Mouse (Mus musculus) forebrain, embryonic 14.5 days (tissue): ENCODE measurements at regions not wholly inside any gene's neighbourhood (a gene's known extent, or its start where the extent isn't known, plus 50 kb on each side); places are given as distances from the start of the nearest gene placed in this dataset.

ENCODE experiments used
- ATAC-seq: fragments of 200-750 bp; cut with Nextera tagmentation; 2 replicates; pipeline ENCODE4 v1.8.0; 2017; ENCODE audit warnings: mild to moderate bottlenecking, moderate library complexity
- DNase-seq: peaks from one replicate; pipeline ENCODE4 v3.0.0-alpha.2; 2015; ENCODE audit warnings: low spot score
- H3K27ac ChIP-seq: fragments of 300-500 bp; sonication (generic); 2 replicates; pipeline ENCODE4 v1.5.1; 2014; ENCODE audit warnings: low read depth, mild to moderate bottlenecking, control low read depth, low read length, moderate library complexity
- H3K27me3 ChIP-seq: fragments of 300-500 bp; sonication (generic); replicated peaks from 2 replicates; pipeline ENCODE4 v1.6.1; 2014; ENCODE audit warnings: low read length, control low read depth, mixed read lengths; ENCODE audit not compliant: control insufficient read depth, insufficient read depth
- H3K36me3 ChIP-seq: fragments of 300-500 bp; sonication (generic); 2 replicates; pipeline ENCODE4 v1.6.1; 2014; ENCODE audit warnings: low read length, control low read depth; ENCODE audit not compliant: control insufficient read depth, insufficient read depth
- H3K4me1 ChIP-seq: fragments of 300-500 bp; sonication (generic); 2 replicates; pipeline ENCODE4 v1.6.1; 2014; ENCODE audit warnings: antibody characterized with exemption, low read length, control low read depth; ENCODE audit not compliant: control insufficient read depth, insufficient read depth
- H3K4me2 ChIP-seq: fragments of 300-500 bp; sonication (generic); 2 replicates; pipeline ENCODE4 v1.6.1; 2014; ENCODE audit warnings: mild to moderate bottlenecking, control low read depth, low read length
- H3K4me3 ChIP-seq: fragments of 300-500 bp; sonication (generic); 2 replicates; pipeline ENCODE4 v1.5.1; 2014; ENCODE audit warnings: low read depth, low read length, control low read depth
- H3K9ac ChIP-seq: fragments of 300-500 bp; sonication (generic); 2 replicates; pipeline ENCODE4 v1.6.1; 2014; ENCODE audit warnings: mild to moderate bottlenecking, low read length, control low read depth, moderate library complexity
- H3K9me3 ChIP-seq: fragments of 300-500 bp; sonication (generic); replicated peaks from 2 replicates; pipeline ENCODE4 v1.6.1; 2016; ENCODE audit warnings: low read length, control low read depth, mixed read lengths; ENCODE audit not compliant: control insufficient read depth
- WGBS: fragments of 180-500 bp; shearing (Covaris S2); extraction: QIAGEN DNeasy Blood & Tissue Kit; methylation state at CpG from one replicate; pipeline ENCODE4 v1.1.7; 2014; 5-methylcytosine and 5-hydroxymethylcytosine counted together

DNA sequence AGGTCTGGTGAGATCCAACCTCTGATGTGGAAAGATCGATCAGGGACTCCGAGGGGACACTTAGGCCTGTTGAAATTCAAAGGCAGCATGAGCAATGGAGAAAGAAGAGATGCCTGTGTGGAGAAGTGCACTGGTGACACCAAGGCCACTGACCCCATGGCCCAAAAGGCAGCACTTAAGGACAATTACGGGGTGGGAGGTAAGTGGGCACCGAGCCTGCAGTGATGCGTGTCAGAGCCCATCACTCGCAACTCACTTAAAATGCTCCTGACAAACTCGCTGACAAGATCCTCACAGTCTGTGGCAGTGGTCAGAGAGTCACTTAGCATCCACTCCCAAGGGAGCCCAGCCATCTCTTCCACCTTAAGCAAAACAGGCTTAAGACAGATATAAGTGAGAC lies 207.7 kb upstream of the Mki67 start:
- WGBS = 84% methylated on average over 7 of the region's 7 CpGs
- Histone ChIP-seq H3K27ac (no peak overlapping the region), H3K4me2 (no peak overlapping the region), H3K4me1 (no peaks in the 10 kb centered on the region), H3K4me3 (no peak overlapping the region), H3K36me3 (no peaks in the 10 kb centered on the region), H3K9me3 (no peaks in the 10 kb centered on the region), H3K27me3 (no peaks in the 10 kb centered on the region), H3K9ac (no peak overlapping the region)
- DNase-seq (no peak), ATAC-seq (no peak)

DNA sequence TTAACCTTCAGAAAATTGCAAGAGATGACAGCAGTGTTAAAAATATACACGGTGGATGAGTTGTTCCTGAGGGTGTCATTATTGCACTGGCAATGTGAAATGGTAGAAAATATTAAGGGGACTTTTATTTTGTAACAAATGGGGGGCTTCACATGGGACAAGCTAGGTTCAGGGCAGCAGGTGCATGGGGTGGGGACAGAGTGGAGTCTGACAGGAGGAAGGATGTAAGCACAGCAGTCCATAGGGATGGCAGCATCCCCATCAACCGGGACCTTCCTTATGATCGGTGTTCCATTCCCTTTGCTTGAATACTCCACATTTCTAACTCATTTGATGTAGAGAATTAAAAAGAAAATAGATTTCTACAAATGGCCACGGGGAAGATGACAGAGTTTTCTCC lies 208.5 kb upstream of the Mki67 start:
- DNase-seq (no peak), ATAC-seq (no peak)
- no peaks in the 10 kb centered on the region for H3K4me1 ChIP-seq
- no peaks in the 10 kb centered on the region for H3K36me3 ChIP-seq
- H3K4me2 ChIP-seq = no peak overlapping the region
- no peaks in the 10 kb centered on the region for H3K9me3 ChIP-seq
- WGBS = 89% methylated on average over 4 of the region's 4 CpGs
- no peak overlapping the region for H3K27ac ChIP-seq
- no peak overlapping the region for H3K9ac ChIP-seq
- no peaks in the 10 kb centered on the region for H3K27me3 ChIP-seq
- no peak overlapping the region for H3K4me3 ChIP-seq

DNA sequence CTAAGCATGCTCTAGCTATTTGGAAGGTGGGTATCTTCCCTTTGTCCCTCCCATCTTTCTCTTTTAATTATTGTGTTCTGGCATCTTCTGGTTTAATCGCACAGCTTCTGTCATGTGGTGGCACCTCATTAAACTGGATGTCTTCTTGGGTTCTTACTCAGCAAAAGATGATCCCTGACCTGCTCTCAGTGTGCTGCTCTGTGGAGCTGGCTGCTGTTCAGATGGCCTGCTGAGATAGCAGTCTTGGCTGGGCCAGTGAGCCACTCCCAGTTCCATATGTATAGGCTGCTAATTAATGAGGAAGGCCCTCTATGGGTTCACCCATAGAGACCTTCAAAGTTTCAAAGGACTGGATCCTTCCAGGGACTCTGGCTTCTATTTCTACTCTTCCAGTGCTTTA lies 213.9 kb upstream of the Mki67 start:
- ATAC-seq (no peak), DNase-seq (peak; percentile 10)
- Histone ChIP-seq H3K9ac (no peak overlapping the region), H3K9me3 (no peaks in the 10 kb centered on the region), H3K4me2 (no peak overlapping the region), H3K27ac (no peak overlapping the region), H3K4me1 (no peaks in the 10 kb centered on the region), H3K36me3 (no peaks in the 10 kb centered on the region), H3K4me3 (no peak overlapping the region), H3K27me3 (no peaks in the 10 kb centered on the region)
- 62% methylated on average over 1 of the region's 1 CpGs for WGBS

DNA sequence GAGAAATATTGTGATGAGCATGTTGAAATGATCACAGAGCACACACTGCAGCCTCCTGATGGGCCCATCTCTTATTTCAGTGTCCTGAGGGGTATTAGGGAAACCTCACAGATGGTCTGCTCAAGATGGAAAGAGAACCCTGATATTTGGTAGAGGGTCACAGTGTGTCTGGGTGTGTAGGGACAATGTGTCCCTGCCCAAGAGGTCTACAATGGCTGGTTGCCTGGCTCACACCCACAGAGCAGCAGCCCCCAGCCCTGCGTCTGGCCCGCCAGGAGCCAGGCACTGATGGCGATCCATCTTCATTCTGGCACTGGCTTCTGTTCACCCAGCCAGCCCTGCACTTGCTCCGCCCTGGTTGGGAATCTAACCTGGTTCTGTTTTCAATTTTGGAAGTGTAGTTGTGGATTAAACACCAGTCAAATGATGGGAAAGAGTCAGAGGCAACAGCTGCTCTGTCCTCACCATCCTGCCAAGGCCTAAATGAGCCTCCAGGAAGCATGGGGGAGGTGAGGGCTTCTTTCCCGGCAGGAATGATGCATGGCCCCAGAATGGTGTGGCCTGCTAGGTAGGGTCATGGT lies 216.5 kb upstream of the Mki67 start:
- no peak overlapping the region for H3K9ac ChIP-seq
- H3K4me2 ChIP-seq = no peak overlapping the region
- no peaks in the 10 kb centered on the region for H3K9me3 ChIP-seq
- H3K4me1 ChIP-seq = no peaks in the 10 kb centered on the region
- H3K27ac ChIP-seq = no peak overlapping the region
- 78% methylated on average over 5 of the region's 5 CpGs for WGBS
- no peaks in the 10 kb centered on the region for H3K27me3 ChIP-seq
- ATAC-seq = no peak
- peak; percentile 14 for DNase-seq
- H3K4me3 ChIP-seq = no peak overlapping the region
- H3K36me3 ChIP-seq = no peaks in the 10 kb centered on the region

GRCm38 (mm10) chr7:135935180-135935579 lies 219.0 kb upstream of the Mki67 start:
- no peak overlapping the region for H3K27ac ChIP-seq
- no peak for ATAC-seq
- 84% methylated on average over 1 of the region's 1 CpGs for WGBS
- no peak for DNase-seq
- H3K27me3 ChIP-seq = no peaks in the 10 kb centered on the region
- H3K4me2 ChIP-seq = no peak overlapping the region
- no peak overlapping the region for H3K4me3 ChIP-seq
- H3K36me3 ChIP-seq = no peaks in the 10 kb centered on the region
- no peaks in the 10 kb centered on the region for H3K4me1 ChIP-seq
- H3K9me3 ChIP-seq = no peaks in the 10 kb centered on the region
- no peak overlapping the region for H3K9ac ChIP-seq

GRCm38 (mm10) chr7:135937465-135937864 lies 221.3 kb upstream of the Mki67 start:
- ATAC-seq (no peak), DNase-seq (no peak)
- no peaks in the 10 kb centered on the region for H3K36me3 ChIP-seq
- no peaks in the 10 kb centered on the region for H3K27me3 ChIP-seq
- no peak overlapping the region for H3K4me2 ChIP-seq
- no peaks in the 10 kb centered on the region for H3K9me3 ChIP-seq
- no peak overlapping the region for H3K9ac ChIP-seq
- no peak overlapping the region for H3K27ac ChIP-seq
- WGBS = 93% methylated on average over 3 of the region's 3 CpGs
- no peak overlapping the region for H3K4me3 ChIP-seq
- H3K4me1 ChIP-seq = no peaks in the 10 kb centered on the region

GRCm38 (mm10) chr7:135939341-135939740 lies 223.2 kb upstream of the Mki67 start:
- peak; percentile 34; the same call in 1 of the 2 replicates for ATAC-seq
- no peaks in the 10 kb centered on the region for H3K4me1 ChIP-seq
- no peak overlapping the region for H3K4me3 ChIP-seq
- H3K27me3 ChIP-seq = no peaks in the 10 kb centered on the region
- no peaks in the 10 kb centered on the region for H3K36me3 ChIP-seq
- H3K4me2 ChIP-seq = no peak overlapping the region
- H3K9ac ChIP-seq = no peak overlapping the region
- DNase-seq = peak; percentile 71
- 47% methylated on average over 5 of the region's 5 CpGs for WGBS
- H3K9me3 ChIP-seq = no peaks in the 10 kb centered on the region
- H3K27ac ChIP-seq = no peak overlapping the region

DNA sequence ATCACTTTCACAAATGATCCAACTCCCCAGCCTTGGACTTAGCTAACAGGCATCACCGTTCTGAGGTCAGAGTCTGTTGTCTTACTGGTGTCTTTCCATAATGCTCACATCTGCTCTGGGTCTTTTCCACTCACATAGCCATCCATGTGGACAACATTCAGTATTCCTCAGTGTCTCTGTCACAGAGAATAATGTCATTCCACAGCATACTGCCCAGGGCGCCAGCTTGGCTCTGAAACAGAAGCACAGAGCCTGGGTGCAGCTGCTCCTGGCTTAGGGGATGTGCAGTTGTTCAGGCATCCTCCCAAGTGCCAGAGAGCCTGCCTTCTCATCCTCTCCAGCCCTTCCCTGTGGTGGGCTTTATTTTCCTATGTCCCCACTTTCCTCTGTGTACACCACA lies 226.7 kb upstream of the Mki67 start:
- Histone ChIP-seq H3K4me3 (no peak overlapping the region), H3K27me3 (no peaks in the 10 kb centered on the region), H3K9ac (no peak overlapping the region), H3K9me3 (no peaks in the 10 kb centered on the region), H3K36me3 (no peaks in the 10 kb centered on the region), H3K4me2 (no peak overlapping the region), H3K4me1 (no peaks in the 10 kb centered on the region), H3K27ac (no peak overlapping the region)
- DNase-seq (no peak), ATAC-seq (no peak)
- WGBS = 90% methylated on average over 2 of the region's 2 CpGs

- H3K4me1 ChIP-seq = no peaks in the 10 kb centered on the region
- DNase-seq (no peak), ATAC-seq (no peak)
- no peak overlapping the region for H3K9ac ChIP-seq
- H3K9me3 ChIP-seq = no peaks in the 10 kb centered on the region
- H3K27ac ChIP-seq = no peak overlapping the region
- H3K4me3 ChIP-seq = no peak overlapping the region
- H3K27me3 ChIP-seq = no peaks in the 10 kb centered on the region
- no peaks in the 10 kb centered on the region for H3K36me3 ChIP-seq
- 82% methylated on average over 5 of the region's 5 CpGs for WGBS
- H3K4me2 ChIP-seq = no peak overlapping the region
Measured at GRCm38 (mm10) chr7:135946071-135946646, 230.0 kb upstream of the Mki67 start.
